Mouse (Mus musculus) brain, adult 2 months (tissue): ENCODE results near the gene Cxcl10.
"Not testable (repeated sequence)": the region's sequence is repeated elsewhere in the genome, so short reads cannot be mapped to it uniquely, and the experiment has no call there.

Experiments
- DNase-seq: peaks from one replicate; pipeline ENCODE4 v3.0.0; 2011; ENCODE audit warnings: low read depth, low spot score

Cxcl10 gene

DNA sequence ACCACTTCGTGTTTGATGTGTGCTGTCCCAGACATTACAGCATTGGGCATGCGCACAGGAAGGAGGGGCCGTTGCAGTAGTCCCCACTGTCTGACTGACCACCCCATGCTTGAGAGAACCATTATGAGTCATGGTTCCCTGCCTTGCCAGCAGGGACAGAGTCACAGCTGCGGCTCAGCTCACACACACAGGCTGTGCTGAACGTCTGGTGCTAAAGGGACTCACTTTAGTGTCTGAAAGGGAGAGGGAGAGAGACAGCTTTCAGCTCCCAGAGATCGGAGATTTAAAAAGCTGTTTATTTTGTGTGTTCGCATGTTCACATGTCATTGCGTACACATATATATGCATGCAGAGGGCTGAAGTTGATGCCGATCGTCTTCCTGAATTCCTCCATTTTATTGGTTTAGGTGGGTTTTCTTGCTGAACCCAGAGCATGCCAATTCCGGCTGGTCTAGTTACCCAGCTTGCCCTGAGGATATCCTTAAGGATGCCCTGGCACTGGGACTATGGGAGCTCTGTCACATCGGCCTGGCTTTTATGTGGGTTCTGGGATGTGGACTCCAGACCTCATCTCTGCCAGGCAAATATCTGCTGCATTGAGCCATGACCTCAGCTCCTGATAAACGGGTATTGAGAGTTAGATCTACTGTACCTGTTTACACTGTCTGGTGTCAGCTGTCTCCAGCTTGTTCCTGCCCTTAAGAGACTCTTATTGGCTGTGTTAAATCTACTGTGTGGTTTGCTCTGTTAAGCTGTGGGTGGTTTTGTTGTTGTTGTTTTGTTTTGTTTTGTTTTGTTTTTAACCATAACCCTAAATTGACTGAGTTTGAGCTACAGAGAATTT is 20.7 kb upstream of the Cxcl10 start:
- DNase-seq: peak; percentile 90

DNA sequence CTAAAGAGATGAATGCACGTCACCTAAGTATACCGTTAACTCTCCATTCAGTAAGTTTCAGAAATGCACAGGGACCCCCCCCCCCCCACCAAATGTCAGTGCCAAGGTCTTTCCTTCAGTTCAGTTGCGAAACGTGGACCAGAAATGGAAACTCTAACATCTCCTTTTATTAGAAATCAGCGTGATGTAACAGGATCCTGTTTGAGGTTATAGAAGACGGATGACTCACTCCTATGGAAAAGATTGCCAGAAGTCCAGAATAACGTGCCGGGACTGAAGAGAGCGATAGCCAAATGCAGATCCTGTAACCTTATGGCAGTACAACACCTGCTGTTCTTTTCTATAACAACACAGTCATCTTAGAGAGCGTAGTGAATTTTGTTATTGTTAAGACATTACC is 19.7 kb upstream of the Cxcl10 start:
- DNase-seq: peak; percentile 80

DNA sequence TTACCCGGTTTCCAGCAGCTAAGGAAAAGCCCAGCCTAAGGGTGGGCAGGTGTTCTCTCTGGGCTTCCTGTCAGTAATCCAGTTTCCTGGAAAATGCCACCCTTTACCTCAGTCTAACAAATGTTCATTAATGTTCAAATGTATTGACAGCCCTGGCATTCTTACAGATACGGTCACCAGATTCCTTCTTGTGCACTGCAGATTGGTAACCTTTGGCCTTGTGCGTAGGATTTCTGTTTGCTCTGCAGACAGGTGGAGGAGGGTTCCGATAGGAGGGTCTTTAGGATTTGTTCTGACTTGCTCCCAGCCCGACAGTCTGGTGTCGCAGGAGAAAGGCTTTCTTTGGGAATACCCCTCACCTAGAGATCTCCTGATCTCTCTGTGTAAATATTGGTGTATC is 17.9 kb upstream of the Cxcl10 start:
- DNase-seq: no peak

DNA sequence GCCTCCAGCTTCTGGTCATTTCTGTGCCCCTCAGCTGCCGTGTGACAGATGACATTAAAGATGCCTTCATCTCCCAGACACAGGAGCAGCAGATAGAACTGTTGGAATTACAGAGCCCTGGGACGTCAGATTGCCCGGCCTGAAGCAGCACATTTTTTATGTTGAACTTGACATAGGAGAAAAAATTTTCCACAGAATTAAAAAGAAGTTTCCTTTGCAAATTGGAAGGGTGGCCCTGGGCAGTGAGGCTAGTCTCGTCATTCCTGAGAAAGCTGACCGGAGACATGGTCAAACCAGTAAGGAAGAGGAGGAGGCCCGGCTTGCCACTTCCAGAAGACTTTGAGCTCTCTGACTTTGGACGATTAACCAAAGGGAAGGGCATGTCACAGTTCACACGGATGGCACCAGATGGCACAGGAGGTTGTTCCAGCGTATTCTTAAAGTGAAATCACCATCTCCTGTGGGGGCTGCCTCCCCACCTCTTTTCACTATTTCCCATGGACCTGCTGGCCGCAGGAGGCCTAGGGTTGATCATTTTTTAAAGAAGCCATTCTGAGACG is 16.5 kb upstream of the Cxcl10 start:
- DNase-seq: no peak

DNA sequence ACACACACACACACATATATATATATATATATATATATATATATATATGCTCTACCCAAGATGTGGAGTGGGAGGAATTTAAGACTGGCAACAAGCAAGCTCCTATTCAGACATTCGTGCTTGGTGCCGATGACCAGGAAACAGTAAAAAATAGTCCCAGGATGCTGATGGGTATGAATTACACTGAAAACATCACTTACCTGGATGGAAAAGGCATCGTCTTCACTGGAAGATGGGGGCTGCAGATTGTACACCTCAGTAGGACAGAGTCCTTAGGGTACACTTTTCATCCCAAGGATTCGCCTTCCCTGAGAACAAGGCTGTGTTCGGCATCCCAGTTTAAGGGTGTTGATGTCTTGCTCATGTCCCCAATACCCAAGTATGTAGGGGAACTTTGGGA is 15.3 kb upstream of the Cxcl10 start:
- no peak for DNase-seq

DNA sequence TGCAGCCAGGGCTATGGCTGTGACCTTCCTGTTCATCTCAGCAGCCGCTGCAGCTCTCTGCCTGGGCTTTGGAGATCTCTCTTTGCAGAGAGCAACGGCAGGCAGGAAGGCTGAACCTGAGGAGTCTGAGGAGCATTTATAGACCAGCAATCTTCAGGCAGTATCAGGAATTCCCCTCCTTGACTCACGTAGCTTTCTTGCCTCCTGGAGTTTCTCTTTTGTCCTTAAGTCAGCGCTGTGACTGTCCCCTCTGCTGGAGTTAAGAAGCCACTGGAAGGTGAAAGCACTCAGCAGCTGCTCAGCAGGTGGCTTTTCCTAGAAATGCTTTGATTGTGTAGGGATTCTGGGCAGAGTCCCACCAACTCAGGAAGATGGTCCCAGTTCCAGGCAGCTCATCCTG is 14.5 kb upstream of the Cxcl10 start:
- DNase-seq: no peak

DNA sequence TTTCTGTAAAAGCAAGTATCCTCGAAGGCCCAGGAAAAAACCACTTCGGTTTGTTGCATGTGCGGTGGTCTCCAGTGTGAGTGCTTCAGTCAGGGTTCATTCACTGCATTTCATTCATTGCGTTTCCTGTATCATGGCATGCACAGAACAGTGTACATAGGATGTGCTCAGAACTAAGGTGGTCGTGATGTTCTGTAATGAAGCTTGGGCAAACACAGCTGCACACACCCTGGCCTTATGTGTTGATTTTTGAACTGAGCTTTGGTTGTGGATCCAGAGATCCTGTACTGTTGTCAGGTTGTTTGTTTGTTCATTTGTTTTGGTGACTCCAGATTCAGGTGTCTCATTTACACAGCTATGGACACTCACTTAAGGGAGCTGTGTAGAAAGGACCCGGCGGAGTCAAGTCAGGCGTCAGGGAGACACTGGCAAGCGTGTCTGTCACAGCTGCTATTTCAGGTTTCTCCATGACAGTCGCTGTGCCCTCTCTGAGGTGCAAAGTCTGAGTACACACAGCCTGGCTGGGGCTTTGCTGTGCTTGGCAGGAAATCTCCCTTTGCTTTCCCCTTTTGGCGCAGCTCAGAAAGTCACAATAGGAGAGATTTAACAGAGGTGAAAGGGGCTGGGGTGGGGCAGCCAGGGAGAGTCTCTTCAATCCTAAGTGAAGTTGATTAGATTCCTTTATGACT is 10.2 kb upstream of the Cxcl10 start:
- no peak for DNase-seq

DNA sequence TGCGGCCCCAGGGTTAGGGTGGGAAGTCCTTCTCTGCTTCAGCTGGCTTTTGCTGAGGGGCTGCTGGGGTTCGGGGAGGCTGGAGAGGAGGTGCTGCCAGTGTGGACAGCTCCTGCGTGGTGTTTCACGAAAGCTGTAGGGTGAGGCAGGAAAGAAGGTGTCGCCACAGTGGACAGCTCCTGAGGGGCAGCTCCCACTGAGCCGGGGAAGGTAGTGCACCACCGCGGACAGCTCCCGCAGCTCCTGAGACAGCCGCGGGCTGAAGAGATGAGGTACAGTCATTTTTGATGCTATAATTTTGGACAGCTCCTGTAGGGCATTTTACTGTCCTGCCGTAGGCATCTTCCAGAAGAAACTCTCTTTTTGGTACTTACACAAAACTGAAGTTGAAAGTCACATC is 9.3 kb upstream of the Cxcl10 start:
- no peak for DNase-seq

DNA sequence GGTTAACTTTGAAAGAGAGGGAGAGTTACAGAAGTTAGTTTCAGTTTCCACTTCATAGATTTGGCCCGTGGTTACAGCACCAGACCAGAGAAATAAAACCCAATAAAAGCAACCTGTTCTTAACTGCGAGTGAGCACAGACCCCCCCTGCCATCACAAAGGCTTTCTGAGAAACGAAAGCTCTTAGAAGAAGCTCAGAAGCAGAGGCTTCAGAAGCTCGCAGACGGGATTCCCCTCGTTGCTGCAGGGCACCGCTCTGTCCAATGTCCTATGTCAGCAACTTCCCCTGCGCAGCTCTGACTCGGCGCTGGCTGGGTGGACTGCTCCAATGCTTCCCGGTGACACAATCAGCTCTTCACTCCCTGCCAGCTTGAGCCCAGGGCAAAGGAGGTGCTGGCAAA is 4.8 kb upstream of the Cxcl10 start:
- peak; percentile 36 for DNase-seq

DNA sequence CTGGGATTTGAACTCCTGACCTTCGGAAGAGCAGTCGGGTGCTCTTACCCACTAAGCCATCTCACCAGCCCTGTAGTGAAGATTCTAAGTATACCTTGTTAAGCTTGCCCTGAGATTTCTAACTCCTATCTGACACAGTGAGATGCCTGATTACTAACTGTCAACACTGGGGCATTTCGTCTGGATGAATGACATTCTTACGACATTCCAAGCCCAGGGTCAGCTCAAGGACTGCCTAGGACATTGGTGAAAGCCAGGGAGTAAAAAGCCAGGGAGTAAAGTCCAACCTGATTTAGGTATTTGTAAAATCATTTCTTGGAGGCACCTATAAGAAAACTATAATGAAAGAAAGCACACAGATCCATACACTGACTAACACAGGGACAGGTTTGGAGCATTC is 4.0 kb upstream of the Cxcl10 start:
- DNase-seq: not testable (repeated sequence)

DNA sequence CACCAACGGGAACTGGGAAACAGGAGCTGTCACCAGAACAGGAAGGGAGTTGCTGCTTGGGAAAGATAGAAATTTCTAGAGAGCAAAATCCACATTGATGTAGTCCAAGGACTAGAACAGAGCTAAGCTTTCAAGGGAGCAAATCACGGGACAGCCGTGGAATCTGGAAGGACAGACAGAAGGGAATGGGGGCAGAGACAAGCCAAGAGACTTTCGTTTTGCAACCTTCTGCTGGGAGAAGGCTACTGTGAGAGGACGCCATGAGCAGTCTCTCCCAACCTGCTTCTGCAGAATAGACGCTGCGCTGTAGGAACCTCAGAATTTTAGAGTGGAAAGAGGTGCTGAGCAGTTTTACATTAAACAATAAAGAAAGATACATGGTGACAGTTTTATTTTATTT is 1.0 kb upstream of the Cxcl10 start:
- DNase-seq: no peak

DNA sequence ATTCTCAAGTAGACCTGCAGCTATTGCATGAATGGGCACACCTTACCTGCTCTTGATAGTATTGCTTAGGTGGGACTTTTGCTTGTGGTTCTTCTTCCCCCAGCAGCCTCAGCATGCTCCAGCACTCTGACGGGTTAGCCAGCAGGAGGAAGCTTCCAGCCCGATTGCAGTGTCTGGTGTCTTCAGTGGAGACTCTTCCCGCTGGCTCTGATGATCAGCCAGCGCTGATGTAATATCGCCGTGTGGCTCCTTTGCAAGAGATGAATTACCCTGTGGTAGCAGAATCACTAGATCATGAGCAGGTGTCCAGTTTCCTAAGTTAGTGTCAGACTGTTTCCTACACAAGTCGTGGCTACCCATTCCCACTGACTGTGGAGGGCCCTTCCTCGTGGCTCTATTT is 3.7 kb downstream of the Cxcl10 start:
- no peak for DNase-seq

DNA sequence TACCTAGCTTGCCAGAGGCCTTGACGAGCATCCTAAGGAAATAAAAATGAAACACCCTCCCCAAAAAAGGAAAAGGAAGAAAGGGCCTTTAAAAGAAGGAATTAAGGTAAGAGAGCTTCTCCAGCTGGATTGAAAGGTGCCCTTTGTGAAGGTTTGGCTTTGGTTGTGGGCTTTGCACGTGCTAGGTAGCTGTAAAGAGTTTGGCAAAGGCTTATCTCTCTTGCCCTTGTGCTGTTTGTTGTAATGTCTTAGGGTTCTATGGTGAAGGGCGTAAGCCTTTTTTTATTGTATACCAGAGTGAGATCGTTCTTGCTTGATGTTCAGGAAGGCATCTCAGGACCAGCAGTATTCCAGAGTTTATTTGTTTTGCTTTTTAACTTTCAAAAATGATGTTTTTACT is 8.1 kb downstream of the Cxcl10 start:
- no peak for DNase-seq

DNA sequence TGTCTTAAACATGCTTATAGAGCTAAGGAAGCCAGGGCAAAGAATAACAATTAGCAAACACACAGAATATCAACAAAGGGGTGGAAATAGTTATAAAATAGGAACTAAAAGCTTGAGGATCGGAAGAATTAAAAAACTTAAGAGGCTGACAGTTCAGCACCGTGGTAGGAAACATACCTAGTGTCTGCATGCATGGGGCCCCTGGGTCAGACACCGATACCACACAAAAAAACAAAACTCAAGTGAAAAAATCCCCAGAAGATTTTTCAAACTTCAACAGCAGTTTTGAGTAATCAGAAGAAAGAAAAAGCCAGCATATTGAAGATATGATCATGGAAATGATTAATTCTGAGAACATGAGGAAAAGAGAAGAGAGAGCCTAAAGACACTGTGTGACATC is 11.9 kb downstream of the Cxcl10 start:
- no peak for DNase-seq

DNA sequence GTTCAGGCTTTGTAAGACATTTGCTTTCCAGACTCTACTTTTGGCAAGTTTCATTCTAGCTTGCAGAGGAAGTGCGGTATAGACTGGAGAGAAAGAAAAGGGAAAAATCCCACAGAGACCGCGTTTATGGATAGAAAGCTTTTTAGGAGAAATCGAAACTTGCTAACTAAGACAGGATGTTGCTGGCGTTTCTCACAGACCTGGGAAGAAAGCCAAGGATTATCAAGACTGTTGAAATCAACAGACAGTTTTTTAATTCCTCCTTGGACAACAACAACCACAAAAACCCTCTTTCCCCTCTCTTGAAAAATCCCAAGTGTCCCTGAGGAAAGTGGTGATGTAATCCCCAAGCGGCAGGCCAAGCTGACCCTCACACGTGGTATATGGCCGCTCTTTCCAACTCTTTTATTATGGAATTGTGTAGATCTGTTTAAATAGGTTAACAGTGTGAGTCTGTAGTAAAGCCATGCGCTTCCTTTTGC is 16.3 kb downstream of the Cxcl10 start:
- peak; percentile 30 for DNase-seq

DNA sequence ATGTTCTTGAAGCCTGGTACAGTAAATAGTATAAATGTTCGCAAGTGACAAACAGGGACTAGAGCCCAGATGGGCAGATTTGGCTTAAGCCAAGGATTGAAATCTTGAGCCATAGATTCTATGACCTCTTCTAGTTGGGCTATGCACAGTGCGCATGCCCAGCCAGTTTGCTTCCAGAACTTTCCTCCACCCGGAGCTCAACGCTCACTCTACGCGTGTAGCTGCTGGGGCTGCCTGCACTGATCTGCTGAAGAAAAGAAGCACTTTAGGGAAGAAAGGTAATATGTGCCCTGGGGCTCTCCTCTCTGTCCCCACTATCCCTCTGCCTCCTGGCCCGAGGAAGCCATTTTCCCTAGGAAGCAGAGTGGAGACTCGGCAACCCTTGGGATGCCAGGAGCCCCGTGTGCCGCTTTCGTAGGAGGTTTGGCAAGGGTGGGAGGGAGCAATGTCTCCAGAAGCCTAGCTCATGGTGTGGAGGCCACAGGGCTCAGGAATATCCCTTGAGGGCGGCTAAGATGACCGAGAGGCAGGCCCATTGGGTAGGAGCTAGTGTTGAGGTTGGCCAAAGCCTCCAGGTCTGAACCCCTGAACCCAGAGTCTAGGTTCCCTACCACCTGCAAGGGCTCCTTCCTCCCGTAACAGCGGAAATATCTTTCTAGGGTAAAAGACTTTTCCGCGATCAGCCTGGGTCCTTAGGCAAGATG is 16.9 kb downstream of the Cxcl10 start, which contains the start of gene Art3:
TSS of gene Art3 (plus strand) at position 193 of the 704 bp plus-strand sequence.
- no peak for DNase-seq

DNA sequence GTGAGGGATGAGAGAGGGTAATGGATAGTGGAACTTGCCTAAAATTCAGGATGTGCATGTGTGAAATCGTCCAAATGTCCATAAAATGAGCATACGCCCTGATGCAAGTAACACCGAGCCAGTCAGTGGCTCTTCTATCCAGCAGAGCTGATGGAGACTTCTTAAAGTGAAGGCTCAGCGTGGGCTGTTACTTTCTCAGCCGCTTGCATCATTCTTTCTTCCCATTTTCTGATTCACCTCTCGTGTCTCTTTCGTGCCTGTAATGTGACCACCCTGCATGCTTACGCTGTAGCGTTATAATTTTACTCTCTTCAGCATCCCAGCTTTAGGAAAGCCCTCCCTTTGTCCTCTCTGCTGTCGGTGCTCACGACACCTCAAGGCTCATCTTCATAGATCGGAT is 17.6 kb downstream of the Cxcl10 start:
- DNase-seq: no peak

DNA sequence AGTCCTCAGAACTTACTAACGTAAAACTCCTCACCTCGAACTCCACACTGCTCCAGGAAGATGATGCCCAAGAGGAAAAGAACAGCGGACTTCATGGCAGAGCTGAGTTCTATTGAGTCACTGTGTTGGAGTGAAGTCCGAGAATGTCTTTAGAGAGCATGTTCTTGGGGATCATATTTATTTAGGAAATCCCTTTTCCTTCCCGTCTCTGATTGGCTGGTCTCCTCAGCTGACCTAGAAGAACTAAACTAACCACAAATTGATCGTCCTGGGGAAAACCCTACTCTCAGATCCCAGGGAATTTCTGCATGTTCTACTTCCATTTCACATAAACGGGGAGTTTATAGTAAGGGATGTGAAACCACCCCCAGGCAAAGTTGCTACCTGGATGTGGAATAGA is 20.8 kb downstream of the Cxcl10 start, which contains the start of gene Cxcl9:
TSS of gene Cxcl9 (minus strand) at position 151 of the 400 bp plus-strand sequence.
- no peak for DNase-seq

DNA sequence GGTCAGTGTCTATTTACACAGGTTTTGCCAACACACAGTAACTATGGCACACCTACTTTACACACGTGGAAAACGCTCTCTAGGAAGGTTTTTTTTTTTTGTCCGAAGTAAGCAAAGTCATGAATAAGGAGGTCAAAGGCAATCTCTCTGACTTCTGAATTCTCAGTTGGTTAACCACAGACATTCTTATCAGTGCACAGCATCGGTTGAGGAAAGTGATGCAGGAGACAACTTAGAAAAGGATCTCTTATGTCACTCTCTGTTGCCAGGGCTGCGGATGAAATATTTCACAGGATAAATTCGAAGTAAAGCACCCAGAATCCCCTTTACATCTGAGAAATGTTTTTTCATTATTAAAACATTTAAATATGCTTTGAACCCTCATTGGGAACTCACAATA is 21.3 kb downstream of the Cxcl10 start:
- no peak for DNase-seq

DNA sequence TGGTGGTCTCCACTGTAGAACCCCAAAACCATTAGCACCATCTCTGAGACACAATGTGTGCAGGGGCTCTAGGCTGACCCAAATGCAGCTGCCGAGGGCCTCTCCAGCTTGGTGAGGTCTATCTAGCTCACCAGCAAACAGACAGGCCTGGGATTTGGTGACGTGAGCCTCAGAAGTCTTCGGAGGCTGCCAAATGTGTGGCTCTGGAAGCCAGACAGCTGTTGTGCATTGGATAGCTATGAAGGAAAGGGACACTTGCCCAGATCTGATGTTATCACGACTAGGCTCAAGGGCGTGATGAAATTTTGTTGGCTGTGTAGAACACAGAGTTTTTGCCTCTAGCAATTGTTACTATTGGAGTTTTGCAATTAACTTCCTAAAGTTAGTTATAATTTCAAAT is 25.4 kb downstream of the Cxcl10 start:
- DNase-seq: no peak

DNA sequence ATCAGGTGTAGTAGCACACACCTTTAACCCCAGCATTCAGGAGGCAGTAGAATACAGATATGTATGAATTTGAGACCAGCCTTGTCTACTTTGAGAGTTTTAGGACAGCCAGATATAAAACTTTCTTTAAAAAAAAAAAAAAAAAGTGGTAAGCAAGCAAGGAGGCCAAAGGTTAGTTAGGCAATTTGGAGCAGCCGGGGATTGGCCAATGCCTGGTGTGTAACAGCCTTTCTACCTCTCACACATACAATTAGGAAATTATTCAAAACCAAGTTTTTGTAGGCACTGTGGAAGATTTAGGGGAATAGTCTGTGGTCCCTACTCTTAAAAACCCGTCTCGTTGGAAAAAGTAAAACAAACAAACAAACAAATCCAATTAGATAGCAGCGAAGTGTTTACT is 26.1 kb downstream of the Cxcl10 start:
- DNase-seq: no peak
